Mouse (Mus musculus) bone marrow, adult 2 months (tissue): ENCODE results near the gene Cyfip2.

Experiments
- CTCF ChIP-seq: fragments of 200-500 bp; IDR thresholded peaks from 2 replicates; pipeline ENCODE4 v1.5.1; 2011; ENCODE audit warnings: low read length, control low read depth; ENCODE audit not compliant: control insufficient read depth, insufficient read depth
- POLR2A ChIP-seq: fragments of 200-500 bp; IDR thresholded peaks from 2 replicates; pipeline ENCODE4 v1.6.1; 2011; ENCODE audit warnings: low read depth, mild to moderate bottlenecking, control low read depth, low read length, borderline replicate concordance; ENCODE audit not compliant: control insufficient read depth

- TF ChIP-seq POLR2A (no peak), CTCF (no peak)
Measured at GRCm38 (mm10) chr11:46286803-46287202, 25.9 kb downstream of the Cyfip2 start.
